Mouse (Mus musculus) kidney, embryonic 15.5 days (tissue): ENCODE results near the gene Olfr904. TPM values are rescaled to one million over a fixed set of nuclear protein-coding genes. Genes with fewer than 3 reads are reported as not detected.
"Not testable (repeated sequence)": the region's sequence is repeated elsewhere in the genome, so short reads cannot be mapped to it uniquely, and the experiment has no call there.

Source experiments
- ATAC-seq: fragments of 200-750 bp; cut with Nextera tagmentation; replicated peaks from 2 replicates; pipeline ENCODE4 v1.8.0; 2017; ENCODE audit warnings: moderate TSS enrichment; ENCODE audit not compliant: low FRiP score
- H3K27ac ChIP-seq: fragments of 300-500 bp; sonication (generic); 2 replicates; pipeline ENCODE4 v1.5.1; 2015; ENCODE audit warnings: mild to moderate bottlenecking, inconsistent platforms
- H3K27me3 ChIP-seq: fragments of 300-500 bp; sonication (generic); 2 replicates; pipeline ENCODE4 v1.6.1; 2015; ENCODE audit warnings: inconsistent platforms
- H3K36me3 ChIP-seq: fragments of 300-500 bp; sonication (generic); 2 replicates; pipeline ENCODE4 v1.6.1; 2015; ENCODE audit warnings: inconsistent platforms
- H3K4me1 ChIP-seq: fragments of 300-500 bp; sonication (generic); 2 replicates; pipeline ENCODE4 v1.6.1; 2015; ENCODE audit warnings: inconsistent platforms
- H3K4me2 ChIP-seq: fragments of 300-500 bp; sonication (generic); 2 replicates; pipeline ENCODE4 v1.6.1; 2015; ENCODE audit warnings: moderate library complexity, mild to moderate bottlenecking, inconsistent platforms
- H3K4me3 ChIP-seq: fragments of 300-500 bp; sonication (generic); replicated peaks from 2 replicates; pipeline ENCODE4 v1.5.1; 2015; ENCODE audit warnings: mild to moderate bottlenecking, inconsistent platforms
- H3K9ac ChIP-seq: fragments of 300-500 bp; sonication (generic); 2 replicates; pipeline ENCODE4 v1.6.1; 2015; ENCODE audit warnings: mild to moderate bottlenecking, inconsistent platforms
- H3K9me3 ChIP-seq: fragments of 300-500 bp; sonication (generic); replicated peaks from 2 replicates; pipeline ENCODE4 v1.6.1; 2016; ENCODE audit warnings: inconsistent platforms
- WGBS: fragments of 180-500 bp; shearing (Covaris S2); methylation state at CpG from one replicate; pipeline ENCODE4 v1.1.7; 2015; ENCODE audit warnings: mixed read lengths; 5-methylcytosine and 5-hydroxymethylcytosine counted together
- polyA plus RNA-seq: library from polyadenylated mRNA; unstranded; fragments of >200 nt; fragmentation: Nextera tagmentation; extraction: Ambion mirVana; gene quantifications from 2 replicates; pipeline ENCODE4 v1.2.1, GENCODE M21; 2015

Gene Olfr904
- not detected in 2 replicates for polyA plus RNA-seq

DNA sequence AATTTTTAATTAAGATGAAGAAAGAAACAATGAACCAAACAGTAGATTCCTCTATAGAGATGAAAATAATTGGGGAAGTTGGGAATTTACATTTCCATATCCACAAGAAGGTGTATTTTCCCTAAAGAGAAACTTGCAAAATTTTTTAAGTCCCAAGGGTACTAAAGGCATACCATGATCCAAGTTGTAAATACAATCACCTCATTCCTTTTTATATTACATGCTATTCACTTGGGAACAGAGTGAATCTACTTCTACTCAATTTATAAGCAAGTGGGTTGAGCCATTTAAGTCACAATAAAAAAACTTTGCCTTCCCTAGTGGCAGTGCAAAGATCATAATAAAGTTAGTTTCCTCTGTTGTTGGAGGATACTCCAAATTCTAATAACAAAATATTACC lies at the start of gene Olfr904:
Gene Olfr904 (plus strand): TSS at position 301 of the 400 bp plus-strand sequence.
- no peak within 1 kb of the TSS for H3K27ac ChIP-seq
- no peak within 1 kb of the TSS for H3K4me3 ChIP-seq
- no peaks in the 10 kb centered on the region for H3K9me3 ChIP-seq
- H3K27me3 ChIP-seq = no peaks in the 10 kb centered on the region
- no peaks in the 10 kb centered on the region for H3K4me1 ChIP-seq
- ATAC-seq = no peak
- H3K4me2 ChIP-seq = no peak within 1 kb of the TSS
- no peak within 1 kb of the TSS for H3K9ac ChIP-seq
- H3K36me3 ChIP-seq = no peaks in the 10 kb centered on the region

DNA sequence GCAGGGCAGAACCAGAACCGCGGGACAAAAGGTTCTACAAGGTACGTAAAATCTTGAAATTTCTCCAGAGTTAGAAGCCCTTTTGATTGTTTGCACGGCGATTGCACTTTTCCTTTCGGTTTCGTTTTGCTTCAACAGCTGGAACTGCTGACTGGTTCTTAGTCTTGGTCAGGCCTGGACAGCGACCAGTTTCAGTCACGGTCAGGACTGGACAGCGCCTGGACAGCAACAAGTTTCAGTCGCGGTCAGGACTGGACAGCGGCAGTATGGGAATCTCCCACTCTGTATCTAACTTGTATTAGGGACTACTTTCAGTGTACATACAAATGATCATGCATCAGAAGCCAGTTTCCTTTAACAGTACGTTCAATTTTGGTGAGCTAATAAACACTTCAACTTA lies 49.4 kb upstream of the Olfr904 start:
- H3K4me2 ChIP-seq, H3K4me1 ChIP-seq, H3K9me3 ChIP-seq, ATAC-seq, H3K4me3 ChIP-seq, H3K27me3 ChIP-seq, H3K36me3 ChIP-seq, H3K9ac ChIP-seq, H3K27ac ChIP-seq: not testable (repeated sequence)
- 87% methylated on average over 14 of the region's 14 CpGs for WGBS

GRCm38 (mm10) chr9:38423801-38424200 lies 39.1 kb upstream of the Olfr904 start:
- Histone ChIP-seq H3K4me3 (no peak overlapping the region), H3K9ac (no peak overlapping the region), H3K4me1 (no peaks in the 10 kb centered on the region), H3K27ac (no peak overlapping the region), H3K36me3 (no peaks in the 10 kb centered on the region), H3K27me3 (no peaks in the 10 kb centered on the region), H3K4me2 (no peak overlapping the region), H3K9me3 (no peaks in the 10 kb centered on the region)
- no peak for ATAC-seq

DNA sequence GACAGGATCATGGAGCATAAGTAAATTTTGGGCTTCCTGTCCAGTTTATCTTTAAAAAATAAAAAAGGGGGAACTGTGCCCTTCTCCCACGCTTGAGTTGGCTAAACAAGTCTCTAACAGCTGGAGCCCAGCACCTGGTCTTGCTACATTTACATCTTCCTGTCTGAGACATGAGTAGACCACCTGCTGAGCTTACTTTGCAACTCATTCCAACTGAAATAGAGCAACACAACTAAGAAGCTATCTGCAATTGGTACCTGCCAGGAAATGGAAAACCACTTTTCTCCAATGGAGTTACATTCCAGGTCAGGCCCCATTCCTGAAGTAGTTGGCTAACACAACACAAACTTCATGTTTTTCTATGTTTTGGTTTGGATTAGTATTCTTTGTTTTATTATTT lies 35.9 kb upstream of the Olfr904 start:
- Histone ChIP-seq H3K4me1 (no peaks in the 10 kb centered on the region), H3K27me3 (no peaks in the 10 kb centered on the region), H3K27ac (no peak overlapping the region), H3K9ac (no peak overlapping the region), H3K4me3 (no peak overlapping the region), H3K9me3 (no peaks in the 10 kb centered on the region), H3K4me2 (no peak overlapping the region), H3K36me3 (no peaks in the 10 kb centered on the region)
- ATAC-seq = no peak
- WGBS = 49% methylated on average over 1 of the region's 1 CpGs

DNA sequence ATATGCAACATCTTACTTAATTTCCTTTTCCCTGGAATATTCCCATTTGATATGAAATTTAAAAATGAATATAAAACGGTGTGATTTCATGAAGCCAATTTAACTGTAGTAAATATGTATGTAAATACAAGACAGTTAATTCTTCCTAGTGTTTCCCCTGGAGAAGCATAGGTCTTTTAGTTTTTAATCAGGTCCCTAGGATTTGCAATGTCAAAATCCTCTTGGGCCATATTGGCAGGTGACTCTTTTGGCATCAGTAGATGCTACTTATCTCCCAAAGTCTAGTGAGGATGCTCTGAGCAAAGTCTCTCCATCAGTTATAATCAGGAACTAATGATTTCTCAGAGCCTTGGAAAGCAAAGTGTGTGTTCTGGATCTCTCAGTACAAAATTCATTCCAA lies 33.8 kb upstream of the Olfr904 start, which contains the start of gene Olfr901:
Gene Olfr901 (plus strand): TSS at position 301 of the 400 bp plus-strand sequence.
- H3K4me3 ChIP-seq = no peak within 1 kb of the TSS
- no peak for ATAC-seq
- H3K4me1 ChIP-seq = no peaks in the 10 kb centered on the region
- WGBS = 90% methylated on average over 1 of the region's 1 CpGs
- no peaks in the 10 kb centered on the region for H3K27me3 ChIP-seq
- H3K27ac ChIP-seq = no peak within 1 kb of the TSS
- no peaks in the 10 kb centered on the region for H3K36me3 ChIP-seq
- H3K9ac ChIP-seq = no peak within 1 kb of the TSS
- no peaks in the 10 kb centered on the region for H3K9me3 ChIP-seq
- H3K4me2 ChIP-seq = no peak within 1 kb of the TSS

DNA sequence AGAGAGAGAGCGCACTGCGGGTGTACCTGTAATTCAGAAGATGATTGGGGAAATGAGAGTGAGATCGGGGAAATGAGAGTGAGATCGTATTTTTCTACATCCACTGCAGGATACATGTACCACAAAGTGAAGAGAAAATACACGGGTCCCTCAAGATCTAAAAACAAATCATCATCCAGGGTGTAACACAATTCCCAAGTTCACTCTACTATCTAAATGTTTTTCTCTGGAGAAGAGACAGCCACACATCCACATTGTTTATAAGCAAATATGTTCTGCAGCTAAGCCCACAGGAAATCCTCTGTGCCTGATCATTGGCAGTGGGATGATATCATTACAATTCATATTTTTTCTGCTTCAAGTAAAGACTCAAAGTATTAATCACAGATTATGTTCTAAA lies 15.6 kb upstream of the Olfr904 start, which contains the start of gene Olfr902:
Gene Olfr902 (plus strand): TSS at position 301 of the 400 bp plus-strand sequence.
- Histone ChIP-seq H3K36me3 (no peaks in the 10 kb centered on the region), H3K27me3 (no peaks in the 10 kb centered on the region), H3K27ac (no peak within 1 kb of the TSS), H3K9me3 (no peaks in the 10 kb centered on the region), H3K4me2 (no peak within 1 kb of the TSS), H3K4me1 (no peaks in the 10 kb centered on the region), H3K9ac (no peak within 1 kb of the TSS), H3K4me3 (no peak within 1 kb of the TSS)
- WGBS = 83% methylated on average over 5 of the region's 5 CpGs
- ATAC-seq = no peak

DNA sequence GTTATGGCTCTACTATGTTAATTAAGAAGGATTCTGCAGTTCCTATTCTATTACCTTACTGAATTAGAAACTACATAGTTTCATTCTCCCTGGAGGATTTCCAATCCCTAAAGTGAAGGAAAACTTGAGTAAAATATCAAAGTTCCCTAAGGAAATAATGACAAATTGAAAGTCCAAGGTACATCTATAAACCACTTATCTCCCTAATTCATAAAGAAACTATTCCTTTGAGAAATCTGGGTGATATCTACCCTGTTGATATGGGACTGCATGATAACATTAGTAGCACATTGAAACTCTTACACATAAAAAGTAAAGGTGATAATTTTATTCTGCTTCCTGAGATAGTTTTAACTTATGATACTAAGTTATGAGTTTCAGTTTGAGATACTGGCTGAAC lies 7.9 kb downstream of the Olfr904 start, which contains the start of gene Olfr905:
Gene Olfr905 (plus strand): TSS at position 301 of the 400 bp plus-strand sequence.
- no peaks in the 10 kb centered on the region for H3K27me3 ChIP-seq
- ATAC-seq = no peak
- H3K36me3 ChIP-seq = no peaks in the 10 kb centered on the region
- no peak within 1 kb of the TSS for H3K4me3 ChIP-seq
- no peak within 1 kb of the TSS for H3K27ac ChIP-seq
- no peaks in the 10 kb centered on the region for H3K9me3 ChIP-seq
- no peak within 1 kb of the TSS for H3K9ac ChIP-seq
- no peaks in the 10 kb centered on the region for H3K4me1 ChIP-seq
- no peak within 1 kb of the TSS for H3K4me2 ChIP-seq

DNA sequence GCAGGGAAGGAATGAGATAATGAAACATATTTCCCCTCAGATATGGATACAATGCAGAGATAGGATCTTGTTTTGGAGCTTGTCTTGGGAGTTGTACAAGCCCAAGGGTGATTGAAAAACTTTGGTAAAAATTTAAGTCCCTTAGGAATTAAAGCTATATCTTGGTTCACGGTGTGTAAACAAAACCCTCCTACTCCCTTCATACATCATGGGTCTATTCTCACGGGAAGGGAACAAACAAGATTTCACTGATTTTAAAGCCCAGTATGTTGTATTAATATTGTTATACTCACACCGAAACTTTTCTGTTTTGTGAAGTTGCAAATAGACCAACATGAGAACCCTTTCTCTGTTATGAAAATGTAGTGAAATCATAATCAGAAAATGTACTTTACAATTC lies 23.8 kb downstream of the Olfr904 start, which contains the start of gene Olfr906:
Gene Olfr906 (plus strand): TSS at position 301 of the 400 bp plus-strand sequence.
- H3K4me2 ChIP-seq = no peak within 1 kb of the TSS
- no peaks in the 10 kb centered on the region for H3K4me1 ChIP-seq
- no peak within 1 kb of the TSS for H3K9ac ChIP-seq
- no peak within 1 kb of the TSS for H3K27ac ChIP-seq
- no peaks in the 10 kb centered on the region for H3K27me3 ChIP-seq
- no peaks in the 10 kb centered on the region for H3K9me3 ChIP-seq
- ATAC-seq = no peak
- no peak within 1 kb of the TSS for H3K4me3 ChIP-seq
- WGBS = 77% methylated on average over 3 of the region's 3 CpGs
- H3K36me3 ChIP-seq = no peaks in the 10 kb centered on the region

DNA sequence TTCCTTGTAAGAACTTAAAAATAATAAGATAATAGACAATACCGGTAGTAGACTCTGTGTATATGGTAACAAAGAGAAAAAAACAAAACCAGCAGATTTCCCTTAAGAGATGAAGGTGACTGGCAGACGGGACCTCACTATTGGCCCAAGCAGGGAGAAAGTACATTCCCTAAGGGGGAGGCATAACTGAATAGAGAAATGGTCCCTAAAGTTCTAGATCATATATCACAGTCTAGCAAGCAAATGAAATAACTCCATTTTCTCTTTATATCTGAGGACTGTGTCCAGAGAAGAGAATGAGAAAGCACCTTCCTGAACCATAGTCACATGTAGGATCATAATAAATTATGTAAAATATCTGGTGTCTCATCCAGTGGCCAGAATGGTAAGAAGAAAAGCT lies 32.6 kb downstream of the Olfr904 start, which contains the start of gene Olfr907:
Gene Olfr907 (plus strand): TSS at position 301 of the 400 bp plus-strand sequence.
- ATAC-seq = no peak
- H3K36me3 ChIP-seq = no peaks in the 10 kb centered on the region
- H3K27me3 ChIP-seq = no peaks in the 10 kb centered on the region
- no peak within 1 kb of the TSS for H3K27ac ChIP-seq
- no peak within 1 kb of the TSS for H3K4me2 ChIP-seq
- no peaks in the 10 kb centered on the region for H3K4me1 ChIP-seq
- no peak within 1 kb of the TSS for H3K4me3 ChIP-seq
- H3K9ac ChIP-seq = no peak within 1 kb of the TSS
- WGBS = 85% methylated on average over 2 of the region's 2 CpGs
- no peaks in the 10 kb centered on the region for H3K9me3 ChIP-seq

- H3K9ac ChIP-seq = no peak overlapping the region
- H3K4me1 ChIP-seq = no peaks in the 10 kb centered on the region
- no peak for ATAC-seq
- H3K4me2 ChIP-seq = no peak overlapping the region
- H3K27me3 ChIP-seq = no peaks in the 10 kb centered on the region
- WGBS = 69% methylated on average over 2 of the region's 2 CpGs
- no peaks in the 10 kb centered on the region for H3K9me3 ChIP-seq
- no peak overlapping the region for H3K27ac ChIP-seq
- no peaks in the 10 kb centered on the region for H3K36me3 ChIP-seq
- no peak overlapping the region for H3K4me3 ChIP-seq
Observed at GRCm38 (mm10) chr9:38512353-38512752, 49.4 kb downstream of the Olfr904 start.

Other genes with a start within 250 kb of the Olfr904 start
- not detected in 2 replicates for gene Olfr894, start 245.1 kb upstream of the Olfr904 start, polyA plus RNA-seq
- gene Olfr143, start 210.4 kb upstream of the Olfr904 start, polyA plus RNA-seq = not detected in 2 replicates
- gene Olfr895, start 195.3 kb upstream of the Olfr904 start, polyA plus RNA-seq = not detected in 2 replicates
- gene Olfr896-ps1, start 172.0 kb upstream of the Olfr904 start, polyA plus RNA-seq = not detected in 2 replicates
- gene Olfr25, start 134.1 kb upstream of the Olfr904 start, polyA plus RNA-seq = not detected in 2 replicates
- not detected in 2 replicates for gene Olfr898, start 114.7 kb upstream of the Olfr904 start, polyA plus RNA-seq
- not detected in 2 replicates for gene Olfr250, start 96.2 kb upstream of the Olfr904 start, polyA plus RNA-seq
- not detected in 2 replicates for gene Olfr251, start 86.1 kb upstream of the Olfr904 start, polyA plus RNA-seq
- not detected in 2 replicates for gene Olfr147, start 61.4 kb upstream of the Olfr904 start, polyA plus RNA-seq
- gene Olfr901, start 33.7 kb upstream of the Olfr904 start, polyA plus RNA-seq = not detected in 2 replicates
- not detected in 2 replicates for gene Olfr902, start 15.5 kb upstream of the Olfr904 start, polyA plus RNA-seq
- gene Olfr905, start 8.0 kb downstream of the Olfr904 start, polyA plus RNA-seq = not detected in 2 replicates
- not detected in 2 replicates for gene Olfr906, start 23.9 kb downstream of the Olfr904 start, polyA plus RNA-seq
- not detected in 2 replicates for gene Olfr907, start 32.7 kb downstream of the Olfr904 start, polyA plus RNA-seq
- gene Olfr911-ps1, start 58.4 kb downstream of the Olfr904 start, polyA plus RNA-seq = not detected in 2 replicates
- not detected in 2 replicates for gene Olfr910, start 74.7 kb downstream of the Olfr904 start, polyA plus RNA-seq
- gene Olfr912, start 117.0 kb downstream of the Olfr904 start, polyA plus RNA-seq = not detected in 2 replicates
- not detected in 2 replicates for gene Olfr913, start 129.6 kb downstream of the Olfr904 start, polyA plus RNA-seq
- not detected in 2 replicates for gene Olfr914, start 142.0 kb downstream of the Olfr904 start, polyA plus RNA-seq
- not detected in 2 replicates for gene Olfr916, start 196.7 kb downstream of the Olfr904 start, polyA plus RNA-seq
- not detected in 2 replicates for gene Olfr917, start 202.7 kb downstream of the Olfr904 start, polyA plus RNA-seq
- not detected in 2 replicates for gene Olfr918, start 211.5 kb downstream of the Olfr904 start, polyA plus RNA-seq
- gene Olfr919, start 240.5 kb downstream of the Olfr904 start, polyA plus RNA-seq = not detected in 2 replicates